Mouse (Mus musculus) olfactory bulb, adult 2 months (tissue): ENCODE results near the gene Htra2.

Experiments
- CTCF ChIP-seq: fragments of 200-500 bp; IDR thresholded peaks from 2 replicates; pipeline ENCODE4 v1.5.1; 2012; ENCODE audit warnings: low read depth, mild to moderate bottlenecking, low read length, moderate library complexity; ENCODE audit not compliant: insufficient read depth
- POLR2A ChIP-seq: fragments of 200-500 bp; IDR thresholded peaks from 2 replicates; pipeline ENCODE4 v1.6.1; 2012; ENCODE audit warnings: mild to moderate bottlenecking, low read depth, low read length, moderate library complexity; ENCODE audit not compliant: insufficient read depth

- no peak for TF ChIP-seq POLR2A
- TF ChIP-seq CTCF, result no peak
These were observed 17.9 kb downstream of the Htra2 start for GRCm38 (mm10) chr6:83037188-83037587.
